Mouse (Mus musculus) C2C12 (cell line): ENCODE data around the gene Gsto2. TPM values are rescaled to one million over a fixed set of nuclear protein-coding genes. Genes with fewer than 3 reads are reported as not detected.

ENCODE experiments used
- H3K27me3 ChIP-seq: one replicate; pipeline ENCODE4 v1.6.1; 2011; ENCODE audit not compliant: control insufficient read depth, insufficient read depth, insufficient read length
- H3K36me3 ChIP-seq: one replicate; pipeline ENCODE4 v1.6.1; 2011; ENCODE audit not compliant: control insufficient read depth, insufficient read depth
- H3K4me3 ChIP-seq: one replicate; pipeline ENCODE4 v1.5.1; 2011; ENCODE audit warnings: mild to moderate bottlenecking, control low read depth; ENCODE audit not compliant: poor library complexity, insufficient read depth, severe bottlenecking
- H3K79me2 ChIP-seq: one replicate; pipeline ENCODE4 v1.6.1; 2011; ENCODE audit not compliant: control insufficient read depth, insufficient read depth
- H3K79me3 ChIP-seq: one replicate; pipeline ENCODE4 v1.6.1; 2011; ENCODE audit warnings: low read depth, control low read depth
- H3ac ChIP-seq: one replicate; pipeline ENCODE3; 2011; ENCODE audit warnings: low read depth; ENCODE audit not compliant: control insufficient read depth, insufficient read length
- CEBPB ChIP-seq: IDR thresholded peaks from one replicate; pipeline ENCODE4 v1.6.1; 2011; ENCODE audit warnings: low read depth, mild to moderate bottlenecking, control low read depth, moderate library complexity
- CTCF ChIP-seq: IDR thresholded peaks from one replicate; pipeline ENCODE4 v1.5.1; 2011; ENCODE audit not compliant: control insufficient read depth, insufficient read depth, insufficient read length
- FOSL1 ChIP-seq: IDR thresholded peaks from one replicate; pipeline ENCODE4 v1.8.0; 2011; ENCODE audit warnings: mild to moderate bottlenecking, low read length; ENCODE audit not compliant: poor library complexity, insufficient read depth, severe bottlenecking
- MAX ChIP-seq: IDR thresholded peaks from one replicate; pipeline ENCODE4 v1.6.1; 2011; ENCODE audit warnings: mild to moderate bottlenecking, control low read depth
- MYOD1 ChIP-seq: IDR thresholded peaks from one replicate; pipeline ENCODE4 v1.6.1; 2011; ENCODE audit warnings: low read depth; ENCODE audit not compliant: control insufficient read depth, insufficient read length
- MYOG ChIP-seq: IDR thresholded peaks from one replicate; pipeline ENCODE4 v1.6.1; 2011; ENCODE audit not compliant: control insufficient read depth, insufficient read length; ENCODE audit errors: extremely low read depth
- USF1 ChIP-seq: IDR thresholded peaks from one replicate; pipeline ENCODE4 v1.6.1; 2011; ENCODE audit warnings: low read depth, mild to moderate bottlenecking, control low read depth, moderate library complexity
- polyA plus RNA-seq: library from polyadenylated mRNA; unstranded; fragments of >200 nt; fragmentation: generic; extraction: Trizol; gene quantifications from one replicate; pipeline ENCODE4 v1.2.1, GENCODE M21; 2012; ENCODE audit warnings: missing spikeins

Gsto2 gene
- polyA plus RNA-seq, 1 experiment, result 2.6 TPM

GRCm38 (mm10) chr19:47824026-47824425 is 41.3 kb upstream of the Gsto2 start:
- Histone ChIP-seq H3ac (no peak overlapping the region), H3K79me2 (no peaks in the 10 kb centered on the region), H3K36me3 (no peaks in the 10 kb centered on the region), H3K79me3 (no peaks in the 10 kb centered on the region), H3K27me3 (no peaks in the 10 kb centered on the region), H3K4me3 (no peak overlapping the region)
- TF ChIP-seq USF1 (peak; percentile 67), MYOD1 (no peak), MYOG (no peak)

GRCm38 (mm10) chr19:47829913-47830450 is 35.4 kb upstream of the Gsto2 start:
- H3K4me3 ChIP-seq, result no peak overlapping the region
- no peaks in the 10 kb centered on the region for H3K79me3 ChIP-seq
- H3K79me2 ChIP-seq, result no peaks in the 10 kb centered on the region
- H3K27me3 ChIP-seq, result no peaks in the 10 kb centered on the region
- no peak for TF ChIP-seq USF1
- no peak for TF ChIP-seq MAX
- TF ChIP-seq MYOD1, result no peak
- no peak for TF ChIP-seq FOSL1
- no peak for TF ChIP-seq CTCF
- no peak for TF ChIP-seq MYOG
- no peak for TF ChIP-seq CEBPB
- H3K36me3 ChIP-seq, result no peaks in the 10 kb centered on the region
- H3ac ChIP-seq, result no peak overlapping the region

GRCm38 (mm10) chr19:47831111-47831510 is 34.2 kb upstream of the Gsto2 start:
- no peaks in the 10 kb centered on the region for H3K79me2 ChIP-seq
- H3K27me3 ChIP-seq, result no peaks in the 10 kb centered on the region
- TF ChIP-seq MYOD1 (no peak), MYOG (no peak), USF1 (no peak), CTCF (no peak), CEBPB (no peak), FOSL1 (no peak), MAX (no peak)
- no peak overlapping the region for H3ac ChIP-seq
- H3K36me3 ChIP-seq, result no peaks in the 10 kb centered on the region
- H3K4me3 ChIP-seq, result no peak overlapping the region
- no peaks in the 10 kb centered on the region for H3K79me3 ChIP-seq

GRCm38 (mm10) chr19:47832316-47832715 is 33.0 kb upstream of the Gsto2 start:
- Histone ChIP-seq H3K79me3 (no peaks in the 10 kb centered on the region), H3K36me3 (no peaks in the 10 kb centered on the region), H3K27me3 (no peaks in the 10 kb centered on the region), H3ac (no peak overlapping the region), H3K79me2 (no peaks in the 10 kb centered on the region), H3K4me3 (no peak overlapping the region)
- no peak for TF ChIP-seq CTCF
- TF ChIP-seq MAX, result no peak
- TF ChIP-seq CEBPB, result no peak
- TF ChIP-seq USF1, result no peak
- no peak for TF ChIP-seq FOSL1
- TF ChIP-seq MYOD1, result no peak
- no peak for TF ChIP-seq MYOG

- Histone ChIP-seq H3K79me2 (no peaks in the 10 kb centered on the region), H3K79me3 (no peaks in the 10 kb centered on the region), H3ac (no peak overlapping the region), H3K4me3 (no peak overlapping the region), H3K36me3 (no peaks in the 10 kb centered on the region), H3K27me3 (no peaks in the 10 kb centered on the region)
- TF ChIP-seq MAX (no peak), USF1 (no peak), MYOD1 (no peak), CTCF (no peak), CEBPB (no peak), MYOG (no peak), FOSL1 (no peak)
These were observed 30.7 kb upstream of the Gsto2 start for GRCm38 (mm10) chr19:47834614-47835013.

GRCm38 (mm10) chr19:47835776-47836175 is 29.6 kb upstream of the Gsto2 start:
- Histone ChIP-seq H3ac (no peak overlapping the region), H3K27me3 (no peaks in the 10 kb centered on the region), H3K79me2 (no peaks in the 10 kb centered on the region), H3K36me3 (no peaks in the 10 kb centered on the region), H3K4me3 (no peak overlapping the region), H3K79me3 (no peaks in the 10 kb centered on the region)
- no peak for TF ChIP-seq MAX
- no peak for TF ChIP-seq MYOG
- TF ChIP-seq USF1, result no peak
- TF ChIP-seq CTCF, result no peak
- no peak for TF ChIP-seq CEBPB
- TF ChIP-seq MYOD1, result no peak
- TF ChIP-seq FOSL1, result no peak
